Mouse (Mus musculus) stomach, embryonic 14.5 days (tissue): ENCODE results near the gene Mdga1. TPM values are rescaled to one million over a fixed set of nuclear protein-coding genes. Genes with fewer than 3 reads are reported as not detected.

Experiments used
- ATAC-seq: fragments of 200-750 bp; cut with Nextera tagmentation; 2 replicates; pipeline ENCODE4 v1.8.0; 2017; ENCODE audit warnings: low read depth, moderate TSS enrichment; ENCODE audit not compliant: insufficient number of reproducible peaks, insufficient read depth, low FRiP score
- H3K27ac ChIP-seq: fragments of 300-500 bp; sonication (generic); 2 replicates; pipeline ENCODE4 v1.5.1; 2014; ENCODE audit warnings: mild to moderate bottlenecking, low read length, moderate library complexity, mixed read lengths
- H3K27me3 ChIP-seq: fragments of 300-500 bp; sonication (generic); 2 replicates; pipeline ENCODE4 v1.6.1; 2014; ENCODE audit warnings: low read length, control low read depth, mixed read lengths; ENCODE audit not compliant: control insufficient read depth, insufficient read depth
- H3K36me3 ChIP-seq: fragments of 300-500 bp; sonication (generic); 2 replicates; pipeline ENCODE4 v1.6.1; 2014; ENCODE audit warnings: mild to moderate bottlenecking, control low read depth, low read length, moderate library complexity, mixed read lengths; ENCODE audit not compliant: control insufficient read depth, insufficient read depth
- H3K4me1 ChIP-seq: fragments of 300-500 bp; sonication (generic); 2 replicates; pipeline ENCODE4 v1.6.1; 2014; ENCODE audit warnings: low read length, control low read depth, mixed read lengths; ENCODE audit not compliant: control insufficient read depth, insufficient read depth
- H3K4me2 ChIP-seq: fragments of 300-500 bp; sonication (generic); replicated peaks from 2 replicates; pipeline ENCODE4 v1.6.1; 2014; ENCODE audit warnings: low read depth, low read length, control low read depth
- H3K4me3 ChIP-seq: fragments of 300-500 bp; sonication (generic); 2 replicates; pipeline ENCODE4 v1.5.1; 2014; ENCODE audit warnings: low read depth, low read length, control low read depth
- H3K9ac ChIP-seq: fragments of 300-500 bp; sonication (generic); replicated peaks from 2 replicates; pipeline ENCODE4 v1.6.1; 2014; ENCODE audit warnings: low read depth, mild to moderate bottlenecking, control low read depth, low read length, moderate library complexity, mixed read lengths
- H3K9me3 ChIP-seq: fragments of 300-500 bp; sonication (generic); 2 replicates; pipeline ENCODE4 v1.6.1; 2016; ENCODE audit warnings: low read depth, low read length, control low read depth; ENCODE audit not compliant: control insufficient read depth
- WGBS: fragments of 180-500 bp; shearing (Covaris S2); extraction: QIAGEN DNeasy Blood & Tissue Kit; methylation state at CpG from one replicate; pipeline ENCODE4 v1.1.7; 2014; 5-methylcytosine and 5-hydroxymethylcytosine counted together
- polyA plus RNA-seq: library from polyadenylated mRNA; unstranded; fragments of >200 nt; fragmentation: Nextera tagmentation; extraction: Ambion mirVana; gene quantifications from 2 replicates; pipeline ENCODE4 v1.2.1, GENCODE M21; 2014

Mdga1 gene
- polyA plus RNA-seq, 1 experiment from 2014 or later, result 5.9 TPM

DNA sequence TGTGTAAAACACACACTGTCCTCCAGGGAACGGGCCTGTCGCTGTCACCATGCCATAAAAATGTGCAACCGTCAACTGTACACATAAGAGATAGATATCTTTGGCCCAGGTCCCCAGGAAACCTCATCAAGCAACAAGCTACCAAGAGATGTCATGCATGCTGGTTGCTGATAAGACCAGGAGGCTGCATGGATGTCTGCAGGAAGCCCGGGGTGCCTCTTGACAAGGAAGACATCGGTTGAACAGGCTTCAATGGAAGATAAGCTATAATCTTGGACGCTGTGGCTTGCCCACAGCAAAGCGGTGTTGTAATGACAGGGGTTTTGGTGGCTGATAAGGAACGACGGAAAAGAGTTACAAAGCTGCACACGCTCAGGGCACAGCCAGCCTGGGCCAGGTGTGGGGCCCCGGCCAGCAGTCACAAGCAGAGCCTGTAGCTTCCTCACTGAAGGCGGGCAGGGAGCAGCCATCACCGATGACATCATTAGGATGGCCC is 110.1 kb downstream of the Mdga1 start:
- H3K36me3 ChIP-seq, result no peaks in the 10 kb centered on the region
- no peak overlapping the region for H3K4me2 ChIP-seq
- WGBS, result 72% methylated on average over 13 of the region's 13 CpGs
- no peak overlapping the region for H3K9ac ChIP-seq
- H3K4me1 ChIP-seq, result peaks cover 11% of the 10 kb centered on the region; the same call in 1 of the 2 replicates
- H3K9me3 ChIP-seq, result no peaks in the 10 kb centered on the region
- no peak overlapping the region for H3K4me3 ChIP-seq
- peak; percentile 75; the same call in 1 of the 2 replicates for ATAC-seq
- no peak overlapping the region for H3K27ac ChIP-seq
- no peaks in the 10 kb centered on the region for H3K27me3 ChIP-seq

DNA sequence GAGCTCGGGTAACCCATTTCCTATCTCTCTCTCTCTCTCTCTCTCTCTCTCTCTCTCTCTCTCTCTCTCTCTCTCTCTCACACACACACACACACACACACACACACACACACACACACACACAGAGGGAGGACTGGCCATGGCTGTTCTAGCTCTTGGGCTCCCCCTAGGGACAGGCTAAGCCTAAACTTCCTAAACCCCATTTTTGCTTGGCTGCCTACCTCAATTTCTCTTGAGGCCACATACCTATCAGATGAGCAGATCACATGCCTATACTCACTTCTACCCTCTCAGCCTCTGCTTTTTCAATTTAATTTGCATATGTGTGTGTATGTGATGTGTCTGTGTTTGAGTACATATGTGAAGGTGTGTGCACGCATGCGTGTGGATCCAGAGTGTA is 111.1 kb downstream of the Mdga1 start:
- no peak for ATAC-seq
- Histone ChIP-seq H3K4me2 (no peak overlapping the region), H3K9me3 (no peaks in the 10 kb centered on the region), H3K4me1 (peaks cover 11% of the 10 kb centered on the region; the same call in 1 of the 2 replicates), H3K36me3 (no peaks in the 10 kb centered on the region), H3K27ac (no peak overlapping the region), H3K27me3 (no peaks in the 10 kb centered on the region), H3K4me3 (no peak overlapping the region), H3K9ac (no peak overlapping the region)
- 88% methylated on average over 3 of the region's 3 CpGs for WGBS

DNA sequence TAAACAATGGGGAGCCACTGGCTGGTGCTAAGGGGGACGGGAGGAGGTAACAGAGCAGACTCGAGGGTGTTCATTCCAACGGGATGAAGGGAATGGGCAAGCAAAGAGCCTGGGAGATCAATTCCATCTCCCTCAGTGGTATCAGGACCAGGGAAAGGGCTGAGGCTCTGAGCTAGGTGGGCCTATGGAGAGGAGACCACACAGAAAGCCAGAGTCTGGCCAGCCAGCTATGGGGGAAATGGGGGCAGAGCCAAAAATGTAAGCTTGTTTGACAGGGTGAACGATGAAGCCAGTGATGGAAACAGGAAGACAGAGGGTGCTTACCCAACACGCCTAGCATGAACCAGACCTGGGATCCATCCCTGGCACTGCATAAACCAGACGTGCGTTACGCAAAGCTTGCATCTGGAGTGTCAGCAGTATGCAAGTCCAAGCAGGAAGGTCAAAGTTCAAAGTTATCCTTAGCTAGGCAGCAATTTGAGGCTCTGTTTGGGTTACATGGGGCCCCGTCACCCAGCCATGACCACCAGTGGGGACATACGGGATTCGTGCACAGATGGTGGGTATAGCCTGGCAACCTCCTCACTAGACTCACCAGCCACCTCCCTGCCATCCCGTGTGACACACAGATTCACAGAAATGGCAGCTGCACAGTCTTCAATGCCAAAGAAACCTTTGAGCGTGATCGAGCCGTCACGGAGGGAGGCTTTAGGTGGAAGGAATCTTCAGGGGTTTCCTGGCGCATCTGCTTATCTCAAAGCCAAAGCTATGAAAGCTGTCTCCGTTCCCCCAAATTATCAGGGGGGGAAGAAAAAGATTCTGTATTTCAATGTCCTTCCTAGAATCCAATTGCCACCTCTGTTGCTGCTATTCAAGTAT is 113.9 kb downstream of the Mdga1 start:
- H3K27me3 ChIP-seq, result 0 out of 2 replicates have a peak, but pooled peaks cover 2% of the 10 kb centered on the region
- no peak overlapping the region for H3K27ac ChIP-seq
- 57% methylated on average over 18 of the region's 18 CpGs for WGBS
- no peaks in the 10 kb centered on the region for H3K9me3 ChIP-seq
- ATAC-seq, result no peak
- H3K36me3 ChIP-seq, result no peaks in the 10 kb centered on the region
- H3K4me2 ChIP-seq, result no peak overlapping the region
- H3K4me1 ChIP-seq, result peaks cover 11% of the 10 kb centered on the region; the same call in 1 of the 2 replicates
- H3K9ac ChIP-seq, result no peak overlapping the region
- no peak overlapping the region for H3K4me3 ChIP-seq

DNA sequence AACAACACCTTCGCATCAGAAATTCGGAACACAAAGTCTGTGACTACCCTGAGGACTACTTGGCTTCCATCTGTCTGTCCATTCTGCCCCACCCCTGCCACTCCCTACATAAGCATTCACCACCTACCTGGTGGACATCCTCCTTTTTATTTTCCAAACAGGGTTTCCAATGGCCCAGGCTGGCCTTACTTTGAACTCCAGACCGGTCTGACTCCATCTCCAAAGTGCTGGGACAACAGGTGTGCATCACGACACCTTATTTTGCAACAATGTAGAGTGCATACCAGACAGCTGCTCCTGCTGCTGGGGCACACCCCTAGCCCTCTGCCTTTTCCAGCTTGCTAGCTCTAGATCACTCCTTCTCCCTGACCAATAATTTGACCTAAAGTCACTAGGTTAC is 115.1 kb downstream of the Mdga1 start:
- Histone ChIP-seq H3K4me2 (no peak overlapping the region), H3K9ac (no peak overlapping the region), H3K36me3 (no peaks in the 10 kb centered on the region), H3K4me3 (no peak overlapping the region), H3K9me3 (no peaks in the 10 kb centered on the region), H3K4me1 (peaks cover 11% of the 10 kb centered on the region; the same call in 1 of the 2 replicates), H3K27me3 (0 out of 2 replicates have a peak, but pooled peaks cover 2% of the 10 kb centered on the region), H3K27ac (no peak overlapping the region)
- 86% methylated on average over 4 of the region's 4 CpGs for WGBS
- ATAC-seq, result no peak

DNA sequence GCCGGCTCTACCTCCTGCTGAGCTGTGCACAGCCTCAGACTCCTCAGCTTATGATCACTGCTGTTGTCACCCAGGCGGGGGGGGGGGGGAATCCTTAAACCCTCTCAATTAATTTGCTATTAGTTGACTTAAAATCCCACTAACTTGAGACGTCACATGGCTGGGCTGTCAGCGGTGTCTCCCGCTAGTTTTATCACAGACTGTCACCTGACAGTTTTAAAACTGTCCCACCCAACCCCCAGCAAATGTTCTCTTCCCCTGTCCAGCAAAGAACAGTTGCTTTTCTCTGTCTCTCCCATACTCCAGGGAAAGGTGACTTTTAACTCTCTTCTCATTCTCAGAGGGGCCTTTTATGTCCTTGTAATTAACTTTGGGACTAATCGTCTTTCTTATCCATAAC is 115.5 kb downstream of the Mdga1 start:
- peaks cover 11% of the 10 kb centered on the region; the same call in 1 of the 2 replicates for H3K4me1 ChIP-seq
- H3K27me3 ChIP-seq, result 0 out of 2 replicates have a peak, but pooled peaks cover 2% of the 10 kb centered on the region
- no peaks in the 10 kb centered on the region for H3K36me3 ChIP-seq
- H3K9me3 ChIP-seq, result no peaks in the 10 kb centered on the region
- WGBS, result 77% methylated on average over 6 of the region's 6 CpGs
- no peak overlapping the region for H3K27ac ChIP-seq
- ATAC-seq, result no peak
- H3K4me3 ChIP-seq, result no peak overlapping the region
- no peak overlapping the region for H3K9ac ChIP-seq
- H3K4me2 ChIP-seq, result no peak overlapping the region

DNA sequence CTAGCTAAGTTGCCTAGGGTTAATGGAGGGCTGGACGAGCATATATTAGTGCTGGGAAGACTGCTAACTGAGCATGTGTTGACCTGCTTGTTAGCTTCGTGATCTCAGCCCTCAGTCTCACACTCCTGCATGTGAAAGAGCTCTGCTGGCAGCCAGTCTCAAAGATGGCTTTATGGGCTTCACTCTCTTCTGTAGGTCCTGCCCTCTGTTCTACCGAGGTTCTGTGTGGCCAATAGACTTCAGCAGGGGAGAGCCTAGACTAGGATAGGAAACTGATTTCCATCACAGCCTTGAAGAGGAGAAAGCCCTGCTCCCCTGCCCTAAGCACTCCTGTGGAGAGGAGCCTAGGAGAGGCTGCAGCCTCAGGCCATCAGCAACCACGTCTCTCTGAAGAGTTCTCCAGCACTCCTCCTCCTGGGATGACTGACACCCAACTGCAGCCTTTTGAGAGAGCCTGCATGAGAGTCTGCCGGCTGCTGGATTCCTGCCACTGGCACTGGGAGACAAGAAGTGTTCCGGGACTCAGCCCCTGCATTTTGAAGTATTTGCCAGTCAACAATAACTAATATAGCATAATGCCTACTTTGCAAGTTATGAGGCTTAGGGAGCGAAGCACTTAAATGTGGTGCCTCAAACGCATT is 116.9 kb downstream of the Mdga1 start:
- no peaks in the 10 kb centered on the region for H3K36me3 ChIP-seq
- ATAC-seq, result no peak
- H3K27ac ChIP-seq, result no peak overlapping the region
- 58% methylated on average over 8 of the region's 8 CpGs for WGBS
- no peaks in the 10 kb centered on the region for H3K9me3 ChIP-seq
- no peak overlapping the region for H3K9ac ChIP-seq
- H3K4me1 ChIP-seq, result peaks cover 11% of the 10 kb centered on the region; the same call in 1 of the 2 replicates
- 0 out of 2 replicates have a peak, but pooled peaks cover 2% of the 10 kb centered on the region for H3K27me3 ChIP-seq
- H3K4me3 ChIP-seq, result no peak overlapping the region
- H3K4me2 ChIP-seq, result no peak overlapping the region

DNA sequence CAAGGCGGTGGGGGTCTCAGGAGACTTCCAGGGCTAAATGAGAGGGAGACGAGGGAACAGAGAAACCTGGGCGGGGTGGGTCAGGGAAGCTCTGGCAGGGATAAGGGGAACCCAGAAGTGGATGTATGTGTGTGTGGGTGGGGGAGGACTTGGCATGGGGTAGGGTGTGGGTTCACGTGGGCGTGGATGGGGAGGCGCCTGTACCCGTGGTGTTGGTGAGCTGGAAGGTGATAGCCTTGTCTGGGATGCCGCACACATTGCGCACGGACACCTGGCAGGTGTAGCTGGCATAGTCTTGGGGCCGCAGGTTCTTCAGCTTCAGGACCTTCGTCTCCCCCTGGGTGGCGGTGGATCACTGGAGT is 120.5 kb downstream of the Mdga1 start:
- H3K4me2 ChIP-seq, result no peak overlapping the region
- H3K9ac ChIP-seq, result no peak overlapping the region
- no peak overlapping the region for H3K27ac ChIP-seq
- H3K4me1 ChIP-seq, result no peaks in the 10 kb centered on the region
- ATAC-seq, result no peak
- H3K9me3 ChIP-seq, result no peaks in the 10 kb centered on the region
- 0 out of 2 replicates have a peak, but pooled peaks cover 2% of the 10 kb centered on the region for H3K27me3 ChIP-seq
- H3K4me3 ChIP-seq, result no peak overlapping the region
- H3K36me3 ChIP-seq, result no peaks in the 10 kb centered on the region
- WGBS, result 77% methylated on average over 13 of the region's 13 CpGs

DNA sequence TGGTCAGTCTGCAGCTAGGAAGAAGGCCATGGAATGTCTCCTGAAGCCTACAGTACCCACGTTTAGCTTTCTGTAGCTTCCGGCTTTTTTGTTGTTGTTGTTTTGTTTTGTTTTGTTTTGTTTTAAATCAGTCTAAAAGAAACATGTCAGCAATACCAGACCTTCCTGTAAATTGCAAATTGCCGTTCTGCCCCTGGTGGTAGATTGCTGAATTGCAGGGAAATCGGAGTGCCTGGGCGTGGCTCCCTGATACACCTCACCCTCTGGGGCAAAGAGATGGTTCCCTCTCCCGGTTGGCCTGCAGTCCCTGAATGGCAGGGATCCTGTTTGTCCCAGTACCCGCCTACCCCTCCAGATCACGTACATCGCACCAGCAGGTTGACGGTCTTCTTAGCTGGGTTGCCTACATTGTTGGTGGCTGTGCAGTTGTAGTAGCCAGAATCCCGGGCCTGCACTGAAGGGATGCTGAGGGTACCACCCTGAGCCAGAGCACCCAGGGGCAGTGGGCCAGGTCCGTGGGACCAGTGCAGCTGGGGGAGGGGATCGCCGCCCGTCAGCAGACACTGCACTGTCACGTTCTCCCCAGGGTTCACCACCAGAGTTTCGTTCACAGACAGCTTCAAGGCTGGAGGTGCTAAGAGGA is 121.0 kb downstream of the Mdga1 start:
- Histone ChIP-seq H3K9me3 (no peaks in the 10 kb centered on the region), H3K4me3 (no peak overlapping the region), H3K27ac (no peak overlapping the region), H3K9ac (no peak overlapping the region), H3K4me2 (no peak overlapping the region), H3K4me1 (no peaks in the 10 kb centered on the region), H3K36me3 (no peaks in the 10 kb centered on the region), H3K27me3 (0 out of 2 replicates have a peak, but pooled peaks cover 2% of the 10 kb centered on the region)
- peak; percentile 28; the same call in 1 of the 2 replicates for ATAC-seq
- 37% methylated on average over 17 of the region's 17 CpGs for WGBS
